24 mouse cellular contexts compared by ENCODE assay signal in genomic region chrX:117390187-117390586, GRCm38 (mm10).
"Had no signal": no experiment of that assay in that cellular context is flagged by ENCODE, and none has a peak within 500 bp of the region (broad histone marks: within the 10 kb centered on the region; RNA-seq: fewer than 3 reads in every experiment).

No protein-coding gene starts in this region.

- H3K9ac ChIP-seq: embryonic facial prominence, embryonic 12.5 days; embryonic facial prominence, embryonic 13.5 days; embryonic facial prominence, embryonic 15.5 days; forebrain, embryonic 12.5 days; forebrain, embryonic 13.5 days; forebrain, embryonic 15.5 days; forebrain, postnatal 0 days had no signal

- H3K4me1 ChIP-seq: embryonic facial prominence, embryonic 10.5 days; embryonic facial prominence, embryonic 12.5 days; embryonic facial prominence, embryonic 13.5 days; embryonic facial prominence, embryonic 15.5 days; forebrain, embryonic 10.5 days; forebrain, embryonic 12.5 days; forebrain, embryonic 13.5 days; forebrain, embryonic 15.5 days had no signal

- DNase-seq: cerebellum, adult 9-11 months; cerebellum, postnatal 10 days; cerebellum, postnatal 14 days; cerebellum, postnatal 25 days; cerebellum, postnatal 36 days; embryo, embryonic 11 days; forebrain, postnatal 0 days; gastrocnemius, adult 2 months; gastrocnemius, postnatal 10 days; gastrocnemius, postnatal 14 days; gastrocnemius, postnatal 25 days; gastrocnemius, postnatal 36 days; heart, adult 11 months; heart, adult 18-20 months; heart, adult 2 months had no signal

- H3K9me3 ChIP-seq: embryonic facial prominence, embryonic 10.5 days; embryonic facial prominence, embryonic 12.5 days; embryonic facial prominence, embryonic 13.5 days; embryonic facial prominence, embryonic 15.5 days; forebrain, embryonic 10.5 days; forebrain, embryonic 12.5 days; forebrain, embryonic 13.5 days; forebrain, embryonic 15.5 days had no signal

- H3K27ac ChIP-seq: embryonic facial prominence, embryonic 10.5 days; embryonic facial prominence, embryonic 12.5 days; embryonic facial prominence, embryonic 13.5 days; embryonic facial prominence, embryonic 15.5 days; forebrain, embryonic 10.5 days; forebrain, embryonic 12.5 days; forebrain, embryonic 13.5 days; forebrain, embryonic 15.5 days; gastrocnemius, adult 2 months; heart, adult 2 months had no signal

- H3K36me3 ChIP-seq: embryonic facial prominence, embryonic 10.5 days; embryonic facial prominence, embryonic 12.5 days; embryonic facial prominence, embryonic 13.5 days; embryonic facial prominence, embryonic 15.5 days; forebrain, embryonic 10.5 days; forebrain, embryonic 12.5 days; forebrain, embryonic 15.5 days had no signal

- H3K4me3 ChIP-seq: embryonic facial prominence, embryonic 10.5 days; embryonic facial prominence, embryonic 12.5 days; embryonic facial prominence, embryonic 13.5 days; embryonic facial prominence, embryonic 15.5 days; erythroblast, embryonic 14.5 days; forebrain, embryonic 10.5 days; forebrain, embryonic 12.5 days; forebrain, embryonic 13.5 days; forebrain, embryonic 15.5 days; gastrocnemius, adult 2 months; heart, adult 2 months had no signal

- H3K27me3 ChIP-seq: embryonic facial prominence, embryonic 12.5 days; embryonic facial prominence, embryonic 13.5 days; embryonic facial prominence, embryonic 15.5 days; forebrain, embryonic 12.5 days; forebrain, embryonic 13.5 days; forebrain, embryonic 15.5 days had no signal
